Mouse (Mus musculus): ENCODE data around the gene Arl15.

The Arl15 gene

GRCm38 (mm10) chr13:114202806-114203570 is 408.7 kb downstream of the Arl15 start:
- no peak for DNase-seq (ENCODE audit: low read depth, low spot score)
- no peaks in the 10 kb centered on the region for H3K27me3 ChIP-seq (ENCODE audit: control insufficient read depth, insufficient read depth, low read length, poor library complexity, severe bottlenecking)
- no peaks in the 10 kb centered on the region for H3K36me3 ChIP-seq (ENCODE audit: control insufficient read depth, insufficient read depth, low read length, poor library complexity, severe bottlenecking)
